Mouse (Mus musculus) ES-CJ7 (cell line): Measurements from ENCODE around the gene Eci3.

Source experiments
- DNase-seq: peaks from one replicate; pipeline ENCODE4 v3.0.0; 2011; ENCODE audit warnings: low read depth, low spot score

Gene Eci3

DNA sequence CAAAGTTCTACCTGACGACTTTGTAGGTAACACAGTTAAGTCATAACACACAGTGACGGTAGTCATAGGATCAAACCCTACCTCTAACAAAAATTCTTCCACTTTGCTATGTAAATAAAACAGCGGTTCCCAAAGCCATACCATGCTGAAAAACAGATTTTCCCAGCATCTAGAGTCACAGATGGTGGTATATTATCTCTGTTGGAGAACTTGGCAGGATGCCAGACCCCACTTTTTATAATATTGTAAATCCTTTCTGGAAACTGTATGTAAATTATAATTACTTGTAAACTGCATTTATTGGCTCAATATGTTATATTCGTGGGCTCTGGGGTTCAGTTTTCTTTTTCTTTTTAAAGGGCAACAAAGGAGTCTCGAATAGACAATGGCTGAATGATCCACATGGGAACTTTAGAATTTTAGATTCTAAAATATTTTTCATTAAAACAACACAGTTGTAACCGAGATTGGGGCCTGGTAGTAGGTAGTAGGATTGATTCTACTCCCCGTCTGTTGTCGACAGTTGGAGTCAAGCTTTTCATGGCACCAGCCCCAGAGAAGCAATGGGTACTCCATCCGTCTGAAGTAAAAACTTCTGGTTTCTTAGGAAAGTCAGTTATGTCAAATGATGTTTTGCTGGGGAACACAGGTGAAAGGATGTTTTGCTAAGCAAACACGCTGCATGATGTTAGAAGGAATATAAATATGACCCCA, 28.5 kb downstream of the Eci3 start:
- DNase-seq, result no peak

DNA sequence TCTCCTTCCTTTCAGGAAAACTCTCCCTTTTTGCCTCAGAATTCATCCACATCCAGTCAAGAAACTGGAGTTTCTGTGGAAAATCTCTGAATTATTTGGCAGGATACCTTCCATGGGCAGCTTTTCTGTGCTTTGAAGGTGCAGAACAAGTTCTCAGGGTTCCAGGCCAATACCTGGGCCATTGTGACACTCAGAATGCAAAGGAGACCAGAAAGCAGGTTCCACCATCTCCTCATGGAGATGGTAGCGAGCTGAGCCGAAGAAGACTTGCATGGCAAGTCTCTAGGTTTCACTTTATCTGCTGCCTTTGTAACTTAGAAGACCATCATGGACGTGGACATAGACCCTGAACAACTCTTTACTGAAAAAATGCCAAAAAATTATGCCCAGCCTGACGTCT, 39.4 kb downstream of the Eci3 start, which contains the start of the genes Fam217a and 4933417A18Rik:
Gene Fam217a (minus strand): TSS at position 101 of the 400 bp plus-strand sequence.
Gene 4933417A18Rik (plus strand): TSS at position 200 of the 400 bp plus-strand sequence.
- no peak for DNase-seq

DNA sequence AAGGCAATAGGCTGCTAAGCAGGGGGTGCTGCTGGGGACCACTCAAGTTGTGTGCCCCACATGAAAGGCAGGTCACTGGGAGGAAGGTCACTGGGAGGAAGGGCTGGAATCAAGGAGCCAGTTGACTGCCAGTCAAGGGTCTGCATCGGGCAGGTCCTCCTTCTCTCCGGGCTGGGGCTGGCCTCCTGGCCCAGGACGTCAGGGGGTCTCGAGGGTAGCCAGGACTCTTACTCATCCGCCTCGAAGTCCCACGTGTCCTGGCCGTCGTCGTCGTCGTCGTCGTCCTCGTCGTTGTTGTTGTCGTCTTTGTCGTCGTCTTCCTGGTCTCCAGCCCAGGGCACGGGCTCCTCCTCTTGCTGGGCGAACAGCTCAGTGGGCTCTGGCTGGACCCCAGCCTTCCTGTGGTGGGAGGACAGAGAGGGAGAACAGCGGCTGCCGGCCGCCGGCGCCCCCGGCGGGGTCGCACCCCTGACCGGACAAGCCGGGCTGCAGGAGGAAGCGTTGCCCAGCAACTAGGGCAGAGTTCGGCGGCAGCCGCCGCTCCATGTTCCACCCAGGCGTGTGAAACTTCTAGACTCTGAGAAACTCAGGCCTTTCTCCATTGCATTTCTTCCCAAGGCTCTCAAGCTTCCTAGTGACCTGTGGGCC, 47.0 kb downstream of the Eci3 start:
- DNase-seq, result no peak

DNA sequence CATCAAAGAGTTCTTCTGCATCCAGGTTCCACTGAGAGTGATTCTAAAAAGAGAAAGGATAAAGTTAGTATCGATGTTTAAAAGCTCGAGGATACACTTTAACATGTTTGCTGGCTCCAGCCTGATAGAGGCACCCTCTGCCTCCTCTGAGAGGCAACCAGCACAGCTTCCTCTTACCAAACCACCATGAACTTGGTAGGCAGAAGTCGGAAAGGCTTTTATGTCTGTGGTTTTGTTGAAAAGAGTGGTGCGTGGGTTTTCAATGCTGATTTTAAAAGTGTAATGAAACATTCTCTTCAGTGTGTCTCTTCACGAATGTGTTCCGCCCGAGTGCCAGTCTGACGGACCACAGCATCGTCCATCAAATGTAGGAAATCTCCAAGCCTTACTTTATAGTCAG, 49.0 kb downstream of the Eci3 start:
- DNase-seq, result no peak
